Mouse (Mus musculus) CD8-positive naive resting alpha-beta T cell, adult 2 months (primary cell): Measurements from ENCODE around the gene Ece2.

Experiments used
- DNase-seq, 2 experiments: peaks; one replicate each; pipeline ENCODE4 v3.0.0; 2022; ENCODE audit warnings: low read depth in 2 of 2, low spot score in 2 of 2

Gene Ece2

DNA sequence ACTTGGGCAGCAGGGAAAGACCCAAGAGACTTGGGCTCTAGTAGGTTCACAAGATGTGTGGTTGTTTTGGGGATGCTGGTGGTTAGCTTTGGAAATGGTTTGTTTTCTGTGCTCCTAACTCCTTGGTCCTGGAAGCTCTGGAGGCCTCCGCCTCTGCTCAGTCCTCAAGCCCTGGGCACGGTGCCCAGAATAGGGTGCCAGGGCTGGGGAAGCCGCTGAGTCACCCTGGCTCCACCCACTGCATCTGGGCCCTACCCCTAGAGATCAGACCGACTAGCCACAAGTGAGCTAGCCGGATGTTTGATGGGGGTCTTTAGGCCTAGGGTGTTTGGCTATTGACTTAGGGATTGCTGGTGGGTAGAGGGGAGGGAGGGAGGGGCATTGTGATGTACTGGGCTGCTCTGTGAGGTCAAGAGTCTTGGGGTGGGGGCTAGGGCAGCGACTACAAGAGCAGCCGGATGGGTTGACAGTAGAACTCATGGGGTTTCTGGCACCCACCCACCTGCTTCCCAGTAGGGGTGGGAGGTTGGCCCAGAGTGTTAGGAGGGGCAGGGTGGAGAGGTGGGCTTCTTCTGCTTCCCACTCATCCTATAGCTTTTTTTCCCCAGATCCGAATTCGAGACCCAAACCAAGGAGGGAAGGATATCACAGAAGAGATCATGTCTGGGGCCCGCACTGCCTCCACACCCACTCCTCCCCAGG is 48.5 kb downstream of the Ece2 start:
- no peak for DNase-seq

- DNase-seq: no peak
Measured at GRCm38 (mm10) chr16:20690774-20691173, 61.1 kb downstream of the Ece2 start.

DNA sequence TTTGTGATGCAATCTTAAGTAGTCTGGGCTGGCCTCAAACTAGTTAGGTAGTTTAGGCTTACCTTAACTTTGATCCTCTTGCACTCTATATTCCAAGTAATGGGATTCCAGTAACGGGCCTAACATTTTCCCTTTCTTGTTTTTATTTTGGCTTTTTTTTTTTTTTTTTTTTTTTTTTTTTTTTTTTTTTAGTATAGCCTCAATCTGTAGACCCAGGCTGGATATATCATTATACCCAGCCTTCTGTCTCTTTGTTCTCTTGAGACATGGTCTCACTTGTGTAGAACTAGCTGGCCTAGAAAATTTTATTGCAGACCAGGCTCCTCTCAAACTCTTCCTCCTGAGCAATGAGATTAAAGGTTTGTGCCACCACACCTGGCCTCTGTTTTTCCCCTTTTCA is 62.0 kb downstream of the Ece2 start:
- no peak for DNase-seq

DNA sequence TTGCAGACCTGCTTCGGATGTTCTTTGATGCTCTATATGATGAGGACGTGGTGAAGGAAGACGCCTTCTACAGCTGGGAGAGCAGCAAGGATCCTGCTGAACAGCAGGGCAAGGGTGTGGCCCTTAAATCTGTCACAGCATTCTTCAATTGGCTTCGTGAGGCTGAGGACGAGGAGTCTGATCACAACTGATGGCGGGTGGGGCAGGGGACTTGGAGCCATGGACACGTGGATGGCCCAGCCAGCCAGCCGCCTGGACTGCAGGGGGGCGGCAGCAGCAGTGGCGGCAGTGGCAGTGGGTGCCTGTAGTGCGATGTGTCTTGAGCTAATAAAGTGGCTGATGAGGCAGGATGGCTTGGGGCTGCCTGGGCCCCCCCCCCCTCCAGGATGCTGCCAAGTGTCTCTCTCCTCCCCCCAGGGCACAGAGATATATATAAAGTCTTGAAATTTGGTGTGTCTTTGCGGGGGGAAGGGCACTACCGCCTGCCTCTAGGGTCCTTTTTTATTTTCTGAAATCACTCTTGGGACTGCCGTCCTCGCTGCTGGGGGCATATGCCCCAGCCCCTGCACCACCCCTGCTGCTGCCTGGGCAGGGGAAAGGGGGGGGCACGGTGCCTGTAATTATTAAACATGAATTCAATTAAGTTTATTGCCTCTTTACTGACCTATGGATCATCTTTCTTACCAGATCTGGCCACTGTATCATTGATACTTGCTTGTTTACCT is 62.8 kb downstream of the Ece2 start:
- no peak for DNase-seq

DNA sequence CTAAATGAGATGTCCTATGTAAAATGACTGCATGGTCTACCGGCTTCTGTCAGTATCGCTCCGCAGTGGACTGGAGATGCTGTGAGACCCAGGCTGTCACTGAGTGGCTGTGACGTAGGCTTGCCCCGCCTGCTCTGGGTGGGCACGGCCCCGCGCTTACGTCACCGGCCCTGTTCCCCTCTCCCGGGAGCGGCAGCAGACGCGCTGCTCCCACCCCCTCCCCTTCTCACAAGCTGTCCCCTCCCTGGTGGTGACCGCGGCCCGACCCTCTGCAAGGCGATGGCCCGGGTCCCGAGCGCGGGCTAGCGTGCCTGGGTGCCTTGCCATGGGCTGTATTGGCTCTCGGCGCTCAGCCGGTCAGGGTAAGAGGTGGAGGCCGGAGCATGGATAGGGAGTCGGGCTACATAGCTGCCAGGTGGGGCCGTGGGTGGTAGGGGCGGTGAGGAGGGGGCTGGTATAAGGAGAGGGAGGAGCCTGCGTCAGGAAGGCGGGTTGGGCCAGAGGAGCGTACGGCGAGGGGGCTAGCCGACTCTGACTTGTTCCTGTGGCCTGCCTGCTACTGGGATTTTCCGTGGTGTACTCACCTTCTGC is 63.6 kb downstream of the Ece2 start, which contains the start of gene Fam131a:
Fam131a (plus strand) TSS at position 131 of the 591 bp plus-strand sequence.
- peak; percentile 37 to 58 for DNase-seq

DNA sequence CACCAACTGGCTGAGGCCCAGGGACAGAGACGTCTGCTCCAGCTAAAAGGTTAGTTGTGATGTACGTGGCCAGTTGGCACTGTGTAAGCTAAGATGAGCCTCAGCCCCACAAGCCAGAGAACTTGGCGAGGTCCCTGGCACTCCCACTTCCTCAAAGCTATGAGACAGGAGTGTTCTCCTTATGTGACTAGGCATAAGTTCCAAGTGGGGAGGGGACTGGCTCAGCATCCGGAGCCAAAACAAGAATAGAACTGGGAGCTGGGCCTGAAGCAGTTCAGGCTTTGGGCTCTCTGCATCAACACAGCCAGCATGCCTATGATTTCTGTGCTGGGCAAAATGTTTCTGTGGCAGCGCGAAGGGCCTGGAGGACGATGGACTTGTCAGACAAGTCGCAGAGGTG is 65.2 kb downstream of the Ece2 start:
- no peak for DNase-seq

DNA sequence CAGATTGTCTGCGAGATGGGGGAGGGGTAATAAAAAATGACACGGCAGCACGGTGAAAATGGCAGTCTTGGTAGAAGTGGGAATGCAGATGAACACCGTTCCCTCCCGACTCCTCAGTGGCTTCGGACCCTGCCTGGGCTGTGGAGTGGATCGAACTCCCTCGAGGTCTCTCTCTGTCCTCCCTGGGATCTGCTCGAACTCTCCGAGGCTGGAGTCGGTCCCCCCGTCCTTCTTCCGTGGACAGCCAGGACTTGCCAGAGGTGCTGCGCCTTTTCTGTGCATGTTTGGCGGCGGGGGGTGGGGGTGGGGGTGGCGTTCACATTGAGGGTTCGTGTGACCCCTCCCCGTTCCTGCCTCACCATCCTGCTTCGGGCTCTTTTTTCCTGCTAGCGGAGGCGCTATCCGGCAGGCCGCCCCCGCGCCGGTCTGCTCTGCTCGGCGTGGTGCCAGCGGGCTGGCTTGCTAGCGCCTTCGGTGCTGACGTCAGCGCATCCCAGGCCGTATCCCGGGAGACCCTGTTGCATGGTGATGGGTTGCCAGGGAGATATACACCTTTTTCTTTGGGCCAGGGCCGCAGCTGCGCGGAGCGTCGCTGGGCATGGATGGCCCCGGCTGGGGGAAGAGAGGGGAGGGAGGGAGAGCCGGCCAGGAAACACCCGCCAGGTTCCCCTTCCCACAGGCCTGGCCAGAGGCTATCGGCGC is 66.1 kb downstream of the Ece2 start:
- no peak for DNase-seq
